Mouse (Mus musculus) adipocyte (in vitro differentiated cells): ENCODE results near the gene Asap2.
"Not testable (repeated sequence)": the region's sequence is repeated elsewhere in the genome, so short reads cannot be mapped to it uniquely, and the experiment has no call there.

Experiments used
- DNase-seq: peaks from one replicate; pipeline ENCODE4 v3.0.0-alpha.2; 2016; ENCODE audit warnings: low spot score

Gene Asap2

DNA sequence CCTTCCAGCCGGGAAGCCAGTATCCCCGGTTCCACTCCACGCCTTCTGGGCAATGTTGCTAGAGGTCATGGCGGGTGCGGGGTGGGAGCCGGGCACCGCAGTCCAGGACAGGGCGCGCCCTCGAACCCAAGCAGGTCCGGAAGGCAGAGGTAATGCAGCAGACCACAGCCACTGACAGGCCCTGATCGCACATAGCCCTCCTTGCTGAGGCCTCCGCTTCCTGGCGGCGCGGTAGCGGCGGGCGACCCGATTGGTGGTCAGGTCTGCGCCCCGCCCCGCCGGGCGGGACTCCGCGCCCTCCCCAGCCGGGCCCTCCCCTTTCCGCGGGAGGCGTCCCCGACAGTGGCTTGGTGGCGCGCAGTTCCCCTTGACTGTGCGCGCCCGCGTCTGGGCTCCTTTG is at the start of gene Asap2:
Gene Asap2, plus strand, starts transcription at position 328 of the 400 bp plus-strand sequence.
- not testable (repeated sequence) for DNase-seq

DNA sequence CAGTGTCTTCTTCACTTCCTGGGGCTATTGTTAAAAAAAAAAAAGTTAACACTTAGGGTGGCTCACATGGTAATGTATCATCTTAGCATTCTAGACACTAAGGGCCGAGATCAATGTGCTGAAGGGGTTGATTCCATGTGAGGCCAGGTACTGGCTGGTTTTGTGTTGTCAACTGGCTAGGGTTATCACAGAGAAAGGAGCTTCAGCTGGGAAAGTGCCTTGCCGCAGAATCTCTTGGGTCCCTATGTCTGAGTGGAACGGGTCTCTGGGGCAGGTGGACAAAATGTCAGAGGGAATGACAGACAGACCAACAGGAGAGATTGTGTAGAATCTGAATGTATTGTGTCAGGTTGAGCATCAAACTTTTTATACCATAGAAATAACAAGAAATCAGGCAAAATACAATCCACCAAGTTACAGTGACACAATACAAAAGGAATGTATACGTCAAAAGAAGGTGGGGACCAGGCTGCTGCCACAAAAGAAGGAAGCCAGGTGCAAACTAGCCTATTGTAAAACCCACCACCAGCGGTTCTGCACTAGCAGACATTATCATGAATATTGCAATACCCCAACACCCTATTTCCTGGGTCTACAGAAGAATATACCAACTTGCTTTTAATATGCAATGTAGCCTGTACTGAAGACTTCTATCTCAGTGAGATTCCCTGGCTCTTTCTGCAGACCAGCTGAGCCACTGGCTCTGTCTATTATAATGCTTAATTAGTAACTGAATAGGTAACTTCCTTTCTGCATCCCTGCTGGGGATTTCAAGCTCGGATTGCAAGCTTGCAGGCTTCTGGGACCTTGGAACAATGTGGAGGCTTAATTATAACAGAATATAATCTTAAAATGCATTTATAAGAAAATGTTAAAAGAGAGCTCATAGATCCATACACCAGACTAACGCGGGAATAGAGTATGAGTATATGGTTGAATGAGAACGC is 42.9 kb upstream of the Asap2 start:
- not testable (repeated sequence) for DNase-seq

DNA sequence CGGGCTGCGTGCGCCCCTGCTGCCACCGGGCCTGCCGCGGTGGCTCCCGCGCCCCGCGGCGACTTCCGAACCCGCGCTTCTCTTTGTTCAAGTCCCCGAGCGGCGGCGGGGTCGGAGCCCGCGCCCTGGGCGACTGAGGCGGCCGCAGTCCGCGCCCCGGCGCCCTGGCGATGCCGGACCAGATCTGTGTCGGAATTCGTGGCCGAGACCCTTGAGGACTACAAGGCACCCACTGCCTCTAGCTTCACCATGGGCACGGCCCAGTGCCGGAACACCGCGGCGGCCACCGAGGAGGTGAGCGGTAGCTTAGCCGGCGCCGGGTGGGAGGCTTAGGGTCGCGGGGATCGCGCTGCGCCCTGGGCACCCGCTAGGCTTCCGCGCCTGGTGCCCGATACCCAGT is 320 bp downstream of the Asap2 start:
- DNase-seq, result not testable (repeated sequence)

DNA sequence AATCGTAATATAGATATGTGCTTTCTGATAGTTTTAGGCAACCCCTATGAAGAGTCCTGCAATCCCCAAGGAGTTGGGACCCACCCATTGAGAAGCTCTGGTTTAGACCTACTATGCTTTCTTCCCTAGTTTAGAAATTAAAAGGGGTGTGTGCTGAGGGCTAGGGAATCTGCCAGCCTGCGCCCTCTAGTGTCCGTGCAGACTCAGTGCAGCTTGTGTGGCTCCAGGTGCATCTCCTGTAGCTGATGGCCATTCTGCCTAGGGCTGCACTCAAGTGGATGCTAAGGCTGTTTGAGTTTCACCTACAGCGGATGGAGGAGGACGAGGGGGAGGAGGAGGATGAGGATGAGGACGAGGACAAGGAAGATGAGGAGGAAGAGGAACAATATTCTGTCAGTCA is 40.6 kb downstream of the Asap2 start:
- not testable (repeated sequence) for DNase-seq

DNA sequence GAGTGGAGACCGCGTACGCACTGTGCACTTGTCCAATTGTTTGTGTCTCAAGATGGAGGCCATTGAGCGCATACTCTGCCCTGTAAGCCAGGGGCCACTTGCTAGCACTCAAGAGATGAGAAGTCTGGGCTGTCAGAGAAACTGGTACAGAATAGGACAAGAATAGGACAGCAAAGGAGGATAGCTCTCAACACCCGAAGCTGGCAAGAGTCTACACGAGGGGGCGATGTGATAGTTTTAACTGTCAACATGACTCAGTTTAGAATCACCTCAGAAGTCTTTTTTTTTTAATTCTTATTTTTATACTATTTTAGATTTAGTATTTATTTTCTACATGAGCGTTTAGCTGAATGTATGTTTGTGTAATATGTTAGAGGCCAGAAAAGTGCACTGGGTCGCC is 56.5 kb downstream of the Asap2 start:
- DNase-seq, result not testable (repeated sequence)

DNA sequence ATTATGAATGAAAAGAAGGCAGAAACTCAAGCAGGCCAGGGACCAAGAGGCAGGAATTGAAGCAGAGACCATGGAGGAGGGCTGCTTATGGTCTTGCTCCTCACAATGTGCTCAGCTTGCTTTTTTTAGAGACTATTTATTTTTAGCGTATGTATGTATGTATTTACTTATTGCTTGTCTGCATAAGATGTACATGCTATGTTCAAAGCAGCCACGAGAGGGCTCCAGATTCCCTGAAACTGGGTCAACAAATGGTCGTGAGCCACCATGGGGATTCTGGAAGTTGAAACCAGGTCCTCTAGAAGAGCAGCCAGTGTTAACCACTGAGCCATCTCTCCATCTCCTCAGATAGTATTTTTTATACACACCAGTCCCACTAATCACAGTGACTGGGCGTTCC is 85.5 kb downstream of the Asap2 start:
- peak; percentile 73 for DNase-seq

DNA sequence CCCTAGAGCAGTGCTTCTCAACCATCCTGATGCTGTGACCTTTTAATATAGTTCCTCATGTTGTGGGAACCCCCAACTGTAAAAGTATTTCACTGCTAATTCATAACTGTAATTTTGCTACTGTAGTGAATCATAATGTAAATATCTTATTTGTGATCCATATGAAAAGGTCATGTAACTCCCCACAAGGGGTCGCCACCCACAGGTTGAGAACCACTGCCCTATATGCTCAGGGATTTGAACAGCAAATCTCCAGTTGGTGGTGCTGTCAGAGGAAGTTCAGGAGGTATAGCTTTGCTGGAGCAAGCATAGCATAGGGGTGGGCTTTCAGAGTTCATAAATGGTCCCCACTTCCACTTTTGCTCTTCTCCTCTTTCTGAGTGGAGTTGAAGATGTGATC is 99.9 kb downstream of the Asap2 start:
- DNase-seq, result not testable (repeated sequence)

GRCm38 (mm10) chr12:21092446-21092845 is 102.2 kb downstream of the Asap2 start:
- DNase-seq, result not testable (repeated sequence)

DNA sequence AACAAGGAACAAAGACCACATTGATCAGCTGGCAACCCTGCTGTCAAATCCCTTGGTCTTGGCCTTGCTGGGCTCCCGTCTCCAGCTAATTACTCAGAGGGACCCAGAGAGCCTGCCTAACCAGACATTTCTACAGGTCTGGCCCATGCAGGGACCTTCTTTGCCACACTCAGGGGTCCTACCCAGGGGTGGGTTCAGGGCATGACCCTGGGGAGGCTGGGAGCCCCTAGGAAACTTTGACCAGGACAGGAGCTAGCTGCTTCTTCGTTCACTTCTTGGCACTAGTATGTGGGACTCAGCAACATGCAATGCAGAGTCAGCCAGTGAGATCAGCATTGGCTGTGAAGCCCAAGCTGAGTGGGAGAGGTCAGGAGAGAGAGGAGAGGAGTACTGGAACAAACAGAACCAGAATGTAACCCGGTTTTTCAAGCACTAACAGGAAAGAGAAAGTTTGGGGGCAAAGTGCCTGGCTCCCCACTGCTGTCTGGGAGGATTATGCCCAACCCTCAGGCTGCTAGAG is 107.6 kb downstream of the Asap2 start:
- peak; percentile 9 for DNase-seq

GRCm38 (mm10) chr12:21111116-21111475 is 120.8 kb downstream of the Asap2 start:
- not testable (repeated sequence) for DNase-seq

DNA sequence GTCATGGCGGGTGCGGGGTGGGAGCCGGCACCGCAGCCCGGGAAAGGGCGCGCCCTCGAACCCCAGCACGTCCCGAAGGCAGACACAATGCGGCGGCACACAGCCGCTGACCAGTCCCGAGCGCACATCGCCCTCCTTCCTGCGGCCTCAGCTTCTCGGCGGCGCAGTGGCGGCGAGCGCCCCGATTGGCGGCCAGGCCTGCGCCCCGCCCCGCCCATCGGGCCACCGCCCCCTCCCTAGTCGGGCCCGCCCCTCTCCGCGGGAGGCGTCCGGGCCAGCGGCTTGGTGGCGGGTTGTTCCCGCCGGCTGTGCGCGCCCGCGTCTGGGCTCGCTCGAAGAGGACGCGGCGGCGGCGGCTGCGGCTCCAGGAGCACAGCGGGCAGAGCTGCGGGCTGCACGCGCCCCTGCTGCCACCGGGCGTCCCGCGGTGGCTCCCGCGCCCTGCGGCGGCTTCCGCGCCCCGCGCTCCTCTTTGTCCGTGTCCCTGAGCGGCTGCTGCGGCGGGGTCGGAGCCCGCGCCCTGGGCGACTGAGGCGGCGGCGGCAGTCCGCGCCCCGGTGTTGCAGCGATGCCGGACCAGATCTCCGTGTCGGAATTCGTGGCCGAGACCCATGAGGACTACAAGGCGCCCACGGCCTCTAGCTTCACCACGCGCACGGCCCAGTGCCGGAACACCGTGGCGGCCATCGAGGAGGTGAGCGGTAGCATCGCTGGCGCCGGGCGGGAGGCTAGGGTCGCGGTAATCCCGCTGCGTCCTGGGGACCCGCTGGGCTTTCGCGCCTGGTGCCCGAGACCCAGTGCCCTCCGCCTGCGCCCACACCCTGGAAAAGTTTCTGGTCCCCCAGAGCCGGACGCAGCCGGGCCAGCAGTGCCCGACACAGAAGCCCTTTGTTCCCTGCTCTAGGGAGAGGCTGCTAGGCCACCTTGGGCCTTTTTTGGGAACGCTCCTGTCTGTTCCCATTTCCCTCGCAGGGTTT is 121.5 kb downstream of the Asap2 start:
- DNase-seq, result peak; percentile 81

DNA sequence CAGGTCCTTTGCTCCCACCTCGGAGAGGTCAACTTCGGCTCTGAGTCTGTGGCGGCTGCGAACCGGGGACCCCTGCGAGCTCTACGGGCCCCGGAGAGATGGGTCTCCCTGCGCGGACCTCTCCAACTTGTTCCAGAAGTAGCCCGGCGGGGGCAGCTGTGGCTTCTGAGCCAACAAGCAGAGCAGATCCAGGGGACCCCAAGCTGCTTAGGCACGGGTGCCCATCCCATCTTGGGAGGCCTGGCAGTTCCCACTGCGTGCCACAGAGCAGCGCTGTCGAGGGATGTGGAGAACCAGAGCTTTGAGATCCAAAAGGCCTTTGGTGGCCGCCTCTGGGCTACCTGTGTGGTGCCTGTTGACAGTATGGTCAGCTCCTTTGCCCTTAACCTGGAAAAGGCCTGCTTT is 122.2 kb downstream of the Asap2 start:
- DNase-seq, result peak; percentile 69

DNA sequence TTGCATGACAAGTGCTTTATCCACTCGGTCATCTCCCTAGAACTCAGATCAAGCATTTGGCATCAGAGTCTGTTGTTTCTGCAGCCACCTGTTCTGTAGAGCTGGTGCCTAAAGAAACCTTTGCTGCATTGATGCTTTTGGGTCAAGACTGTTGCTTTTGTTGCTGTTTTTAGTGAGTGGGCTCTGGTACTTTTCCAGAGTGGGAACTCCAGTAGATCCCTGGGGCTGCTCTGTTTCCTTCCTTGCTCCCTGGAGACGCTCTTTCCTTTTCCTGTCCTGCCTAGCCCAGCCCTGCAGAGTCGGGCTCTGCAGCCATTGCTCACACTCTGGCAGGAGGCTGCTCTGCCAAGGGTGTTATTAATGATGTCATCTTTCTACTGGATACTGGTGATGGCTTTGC is 129.2 kb downstream of the Asap2 start:
- no peak for DNase-seq

GRCm38 (mm10) chr12:21122818-21123217 is 132.6 kb downstream of the Asap2 start:
- no peak for DNase-seq

DNA sequence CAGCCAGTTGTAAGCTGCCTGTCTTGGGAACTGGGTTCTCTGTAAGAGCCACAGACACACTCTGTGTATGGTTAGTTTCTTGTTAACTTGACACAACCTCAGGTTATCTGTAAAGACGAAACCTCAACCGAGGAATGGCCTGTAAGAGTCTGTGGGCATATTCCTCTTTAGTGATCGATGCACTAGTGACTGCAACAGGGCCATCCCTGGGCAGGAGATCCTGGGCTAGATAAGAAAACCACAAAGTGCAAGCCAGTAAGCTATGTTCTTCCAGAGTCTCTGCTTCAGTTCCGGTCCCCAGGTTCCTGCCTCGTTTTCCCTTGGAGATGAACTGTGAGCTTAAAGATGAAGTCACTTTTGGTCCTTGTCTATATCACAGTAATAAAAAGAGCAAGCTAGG is 133.4 kb downstream of the Asap2 start:
- DNase-seq, result no peak

- DNase-seq, result no peak
Measured at GRCm38 (mm10) chr12:21125675-21126470, 135.6 kb downstream of the Asap2 start.

DNA sequence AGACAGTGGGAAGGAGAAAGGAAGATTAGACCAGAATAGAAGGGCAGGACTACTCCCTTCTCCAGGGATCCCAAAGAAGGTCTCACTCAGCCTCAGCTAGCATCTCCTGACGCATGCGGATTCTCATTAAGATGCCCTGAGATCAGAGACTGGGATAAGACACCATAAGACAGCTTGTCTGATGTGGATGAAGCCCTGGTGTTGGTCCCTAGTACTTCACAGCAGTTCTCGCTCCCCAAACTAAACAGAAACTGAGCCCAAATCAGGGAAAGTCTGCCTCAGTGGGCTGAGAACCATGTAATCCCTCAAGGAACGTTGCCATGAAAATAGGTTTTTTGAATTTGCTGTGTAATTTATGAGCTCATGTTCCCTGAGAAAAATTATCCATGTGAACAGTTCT is 136.3 kb downstream of the Asap2 start:
- no peak for DNase-seq

GRCm38 (mm10) chr12:21128930-21129869 is 138.9 kb downstream of the Asap2 start:
- DNase-seq, result no peak

DNA sequence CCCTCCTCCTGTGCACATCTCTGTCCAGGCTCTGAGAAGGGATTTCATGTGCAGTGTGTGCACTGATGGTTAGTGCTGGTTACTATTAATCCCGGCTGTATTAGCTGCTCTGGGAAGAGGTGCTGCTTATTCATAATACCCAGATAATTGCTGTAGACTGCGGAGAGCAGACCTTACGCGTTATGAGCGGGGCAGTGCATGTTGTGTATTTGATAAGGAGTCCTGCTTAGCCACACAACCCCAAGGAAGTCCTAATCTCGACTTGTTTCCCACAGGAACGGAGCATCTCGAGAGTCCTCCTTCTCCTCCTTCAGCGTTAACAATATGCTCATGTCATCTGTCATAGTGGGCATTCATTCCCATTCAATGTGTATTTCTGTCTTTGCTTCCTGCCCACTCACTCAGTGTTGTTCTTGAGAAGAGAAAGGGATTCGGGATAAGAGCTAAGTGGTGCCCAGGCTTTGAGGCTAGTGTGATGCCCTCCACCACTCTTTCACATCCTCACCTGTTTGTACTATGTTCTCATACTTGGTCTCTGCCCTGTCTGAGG is 140.1 kb downstream of the Asap2 start:
- DNase-seq, result no peak

- no peak for DNase-seq
Measured at GRCm38 (mm10) chr12:21132537-21132936, 142.3 kb downstream of the Asap2 start.
